Mouse (Mus musculus): ENCODE measurements around the gene Rock2.

DNA sequence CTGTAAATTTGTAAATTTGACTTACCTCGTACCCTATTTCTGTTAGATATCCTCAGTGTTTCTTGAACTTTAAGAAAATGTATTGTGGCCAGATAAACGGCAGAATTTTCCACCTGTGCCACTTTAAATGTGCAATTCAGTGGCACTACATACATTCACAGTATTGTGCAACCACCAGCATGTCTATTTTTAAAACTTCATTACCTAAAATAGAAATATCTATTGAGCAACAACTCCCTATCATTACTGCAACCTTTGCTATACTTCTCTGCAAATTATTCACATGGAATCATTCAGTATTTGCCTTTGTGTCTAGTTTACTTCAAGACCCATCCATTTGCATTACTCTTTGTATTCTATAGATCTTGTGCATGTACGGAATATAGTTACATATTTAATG lies 17.9 kb downstream of the Rock2 start:
- TF ChIP-seq GATA1 (IDR thresholded peaks at IDR 0.05; ENCODE audit: borderline replicate concordance, low read length) (no peak), FLI1 (IDR thresholded peaks at IDR 0.05; ENCODE audit: low read length) (no peak)
